Mouse (Mus musculus): ENCODE measurements around the gene Cd209c. TPM values are rescaled to one million over a fixed set of nuclear protein-coding genes. Genes with fewer than 3 reads are reported as not detected.

Cd209c gene
- polyA plus RNA-seq (2015; fragmentation: Nextera tagmentation; extraction: Ambion mirVana) = 0.20 and 0.29 TPM in 2 replicates

GRCm38 (mm10) chr8:3954646-3955045 lies at the start of gene Cd209c:
Gene Cd209c, minus strand, starts transcription at chr8:3954746.

GRCm38 (mm10) chr8:3926744-3927143 lies 27.8 kb downstream of the Cd209c start, which contains the start of gene Cd209b:
Gene Cd209b, minus strand, starts transcription at chr8:3926844.

Other genes with a start within 250 kb of the Cd209c start
- gene Clec4g, start 234.1 kb downstream of the Cd209c start, polyA plus RNA-seq (2015; fragmentation: Nextera tagmentation; extraction: Ambion mirVana) = 0.13 and 0.16 TPM in 2 replicates
- gene Cd209a, start 205.8 kb downstream of the Cd209c start, polyA plus RNA-seq (2015; fragmentation: Nextera tagmentation; extraction: Ambion mirVana) = 0.14 and 0.36 TPM in 2 replicates
- gene Cd209e, start 100.4 kb downstream of the Cd209c start, polyA plus RNA-seq (2015; fragmentation: Nextera tagmentation; extraction: Ambion mirVana) = not detected in 2 replicates
- 0.15 TPM in 1 of 2 replicates, not detected in the other for gene Cd209d, start 76.2 kb downstream of the Cd209c start, polyA plus RNA-seq (2015; fragmentation: Nextera tagmentation; extraction: Ambion mirVana)
- gene Cd209b, start 27.9 kb downstream of the Cd209c start, polyA plus RNA-seq (2015; fragmentation: Nextera tagmentation; extraction: Ambion mirVana) = not detected in 2 replicates
- 0.17 and 0.98 TPM in 2 replicates for gene Cd209f, start 151.1 kb upstream of the Cd209c start, polyA plus RNA-seq (2015; fragmentation: Nextera tagmentation; extraction: Ambion mirVana)
- gene Cd209g, start 179.4 kb upstream of the Cd209c start, polyA plus RNA-seq (2015; fragmentation: Nextera tagmentation; extraction: Ambion mirVana) = not detected in 2 replicates
- gene Evi5l, start 211.8 kb upstream of the Cd209c start, polyA plus RNA-seq (2015; fragmentation: Nextera tagmentation; extraction: Ambion mirVana) = 5.9 and 6.9 TPM in 2 replicates

Data from spleen, postnatal 0 days (tissue).